Mouse (Mus musculus) c-Kit-positive CD71-negative TER-119-negative erythroid progenitor cells, embryonic 14.5 days (primary cell): Measurements from ENCODE around the gene Gm35134.
"Not testable (repeated sequence)": the region's sequence is repeated elsewhere in the genome, so short reads cannot be mapped to it uniquely, and the experiment has no call there.

Source experiments
- DNase-seq: peaks from one replicate; pipeline ENCODE4 v3.0.0-alpha.2; 2013; ENCODE audit warnings: low read depth

The Gm35134 gene

GRCm38 (mm10) chrY:19112707-19113106 lies at the start of gene Gm35134:
TSS of gene Gm35134 (plus strand) at chrY:19113007.
- DNase-seq, result not testable (repeated sequence)
